Mouse (Mus musculus) forebrain, embryonic 11.5 days (tissue): ENCODE data around the gene Atg4b. TPM values are rescaled to one million over a fixed set of nuclear protein-coding genes. Genes with fewer than 3 reads are reported as not detected.

ENCODE experiments used
- ATAC-seq: fragments of 200-750 bp; cut with Nextera tagmentation; replicated peaks from 2 replicates; pipeline ENCODE4 v1.8.0; 2017; ENCODE audit warnings: moderate TSS enrichment; ENCODE audit not compliant: low FRiP score
- DNase-seq: peaks from one replicate; pipeline ENCODE4 v3.0.0-alpha.2; 2017; ENCODE audit warnings: low spot score
- H3K27ac ChIP-seq: fragments of 300-500 bp; sonication (generic); 2 replicates; pipeline ENCODE4 v1.5.1; 2014; ENCODE audit warnings: low read depth, low read length
- H3K27me3 ChIP-seq: fragments of 300-500 bp; sonication (generic); 2 replicates; pipeline ENCODE4 v1.6.1; 2014; ENCODE audit warnings: mild to moderate bottlenecking, low read length, mixed read lengths; ENCODE audit not compliant: control insufficient read depth, insufficient read depth
- H3K36me3 ChIP-seq: fragments of 300-500 bp; sonication (generic); 2 replicates; pipeline ENCODE4 v1.6.1; 2014; ENCODE audit warnings: mild to moderate bottlenecking, low read length, moderate library complexity, mixed read lengths; ENCODE audit not compliant: control insufficient read depth, insufficient read depth
- H3K4me1 ChIP-seq: fragments of 300-500 bp; sonication (generic); replicated peaks from 2 replicates; pipeline ENCODE4 v1.6.1; 2014; ENCODE audit warnings: low read length, mixed read lengths; ENCODE audit not compliant: control insufficient read depth, insufficient read depth
- H3K4me2 ChIP-seq: fragments of 300-500 bp; sonication (generic); 2 replicates; pipeline ENCODE4 v1.6.1; 2014; ENCODE audit warnings: low read depth, mild to moderate bottlenecking, low read length, moderate library complexity, mixed read lengths; ENCODE audit not compliant: severe bottlenecking
- H3K4me3 ChIP-seq: fragments of 300-500 bp; sonication (generic); 2 replicates; pipeline ENCODE4 v1.5.1; 2014; ENCODE audit warnings: low read depth, low read length
- H3K9ac ChIP-seq: fragments of 300-500 bp; sonication (generic); 2 replicates; pipeline ENCODE4 v1.6.1; 2014; ENCODE audit warnings: low read length
- H3K9me3 ChIP-seq: fragments of 300-500 bp; sonication (generic); 2 replicates; pipeline ENCODE4 v1.6.1; 2016; ENCODE audit warnings: low read length, mixed read lengths; ENCODE audit not compliant: control insufficient read depth
- WGBS: fragments of 180-500 bp; shearing (Covaris S2); extraction: QIAGEN DNeasy Blood & Tissue Kit; methylation state at CpG from one replicate; pipeline ENCODE4 v1.1.7; 2014; 5-methylcytosine and 5-hydroxymethylcytosine counted together
- polyA plus RNA-seq: library from polyadenylated mRNA; unstranded; fragments of >200 nt; fragmentation: Nextera tagmentation; extraction: Ambion mirVana; gene quantifications from 2 replicates; pipeline ENCODE4 v1.2.1, GENCODE M21; 2014

Atg4b gene
- polyA plus RNA-seq, 1 experiment from 2014 or later = 93.3 TPM

GRCm38 (mm10) chr1:93810011-93810410, 58.7 kb downstream of the Atg4b start:
- H3K27ac ChIP-seq = no peak overlapping the region
- WGBS = 98% methylated on average over 3 of the region's 3 CpGs
- H3K27me3 ChIP-seq = no peaks in the 10 kb centered on the region
- no peak overlapping the region for H3K4me3 ChIP-seq
- ATAC-seq (no peak), DNase-seq (no peak)
- H3K9me3 ChIP-seq = no peaks in the 10 kb centered on the region
- peaks cover 10% of the 10 kb centered on the region for H3K36me3 ChIP-seq
- no peak overlapping the region for H3K9ac ChIP-seq
- peaks cover 2% of the 10 kb centered on the region; the same call in 1 of the 2 replicates for H3K4me1 ChIP-seq
- H3K4me2 ChIP-seq = no peak overlapping the region

GRCm38 (mm10) chr1:93811495-93812039, 60.3 kb downstream of the Atg4b start:
- 92% methylated on average over 8 of the region's 8 CpGs for WGBS

GRCm38 (mm10) chr1:93817823-93818532, 66.7 kb downstream of the Atg4b start:
- no peak overlapping the region for H3K4me3 ChIP-seq
- no peaks in the 10 kb centered on the region for H3K27me3 ChIP-seq
- no peak overlapping the region for H3K4me2 ChIP-seq
- peaks cover 19% of the 10 kb centered on the region for H3K36me3 ChIP-seq
- no peak for ATAC-seq
- no peaks in the 10 kb centered on the region for H3K9me3 ChIP-seq
- H3K4me1 ChIP-seq = no peaks in the 10 kb centered on the region
- no peak for DNase-seq
- H3K27ac ChIP-seq = no peak overlapping the region
- H3K9ac ChIP-seq = no peak overlapping the region
- 96% methylated on average over 8 of the region's 8 CpGs for WGBS

More at GRCm38 (mm10) chr1:93811495-93812039, 60.3 kb downstream of the Atg4b start:
- Histone ChIP-seq H3K36me3 (peaks cover 13% of the 10 kb centered on the region), H3K9me3 (no peaks in the 10 kb centered on the region), H3K4me2 (no peak overlapping the region), H3K9ac (no peak overlapping the region), H3K4me3 (no peak overlapping the region), H3K27me3 (no peaks in the 10 kb centered on the region), H3K27ac (no peak overlapping the region), H3K4me1 (no peaks in the 10 kb centered on the region)
- DNase-seq = no peak
- ATAC-seq = no peak

DNA sequence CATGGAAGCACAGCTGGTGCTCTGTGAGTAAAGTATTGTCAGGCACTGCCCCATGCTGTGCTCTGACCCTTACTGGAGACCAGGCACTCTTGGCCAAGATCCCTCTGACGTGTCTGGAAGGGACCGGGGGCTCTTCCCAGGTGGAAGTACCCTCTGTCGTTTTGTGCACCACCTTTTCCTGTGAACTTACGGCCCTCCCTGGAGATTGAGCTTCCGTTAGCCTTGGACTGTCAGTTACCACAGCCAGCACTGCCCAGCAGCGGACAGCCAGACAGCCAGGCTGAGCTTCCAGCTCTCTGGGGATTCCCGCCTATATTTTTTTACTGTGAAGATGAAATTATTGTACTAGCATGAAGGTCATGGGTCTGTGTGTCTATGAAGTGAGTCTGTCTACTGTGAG, 67.4 kb downstream of the Atg4b start:
- WGBS = 86% methylated on average over 7 of the region's 7 CpGs
- Histone ChIP-seq H3K9me3 (no peaks in the 10 kb centered on the region), H3K36me3 (peaks cover 19% of the 10 kb centered on the region), H3K4me2 (no peak overlapping the region), H3K4me3 (no peak overlapping the region), H3K9ac (no peak overlapping the region), H3K27me3 (no peaks in the 10 kb centered on the region), H3K4me1 (no peaks in the 10 kb centered on the region), H3K27ac (no peak overlapping the region)
- ATAC-seq (no peak), DNase-seq (no peak)

GRCm38 (mm10) chr1:93823796-93824495, 72.6 kb downstream of the Atg4b start:
- Histone ChIP-seq H3K9ac (no peak overlapping the region; the same call in 1 of the 2 replicates), H3K27me3 (no peaks in the 10 kb centered on the region), H3K27ac (peak overlapping the region; percentile 72; the same call in 1 of the 2 replicates), H3K4me2 (no peak overlapping the region; the same call in 1 of the 2 replicates), H3K4me3 (no peak overlapping the region), H3K4me1 (no peaks in the 10 kb centered on the region; the same call in 1 of the 2 replicates), H3K9me3 (no peaks in the 10 kb centered on the region), H3K36me3 (peaks cover 3% of the 10 kb centered on the region)
- DNase-seq = no peak
- no peak for ATAC-seq
- 82% methylated on average over 3 of the region's 3 CpGs for WGBS

- Histone ChIP-seq H3K9ac (peak within 1 kb of the TSS; percentile 66), H3K27me3 (no peaks in the 10 kb centered on the region), H3K9me3 (no peaks in the 10 kb centered on the region), H3K4me1 (no peaks in the 10 kb centered on the region; the same call in 1 of the 2 replicates), H3K36me3 (no peaks in the 10 kb centered on the region; the same call in none of the 2 replicates), H3K27ac (peak within 1 kb of the TSS; percentile 72), H3K4me3 (peak within 1 kb of the TSS; percentile 47), H3K4me2 (peak within 1 kb of the TSS; percentile 78)
- WGBS = 4% methylated on average over 10 of the region's 10 CpGs
- ATAC-seq (peak; percentile 6), DNase-seq (no peak)
Measured at GRCm38 (mm10) chr1:93824609-93825008, 73.3 kb downstream of the Atg4b start, which contains the start of gene D2hgdh. D2hgdh (plus strand) TSS chr1:93824909.

DNA sequence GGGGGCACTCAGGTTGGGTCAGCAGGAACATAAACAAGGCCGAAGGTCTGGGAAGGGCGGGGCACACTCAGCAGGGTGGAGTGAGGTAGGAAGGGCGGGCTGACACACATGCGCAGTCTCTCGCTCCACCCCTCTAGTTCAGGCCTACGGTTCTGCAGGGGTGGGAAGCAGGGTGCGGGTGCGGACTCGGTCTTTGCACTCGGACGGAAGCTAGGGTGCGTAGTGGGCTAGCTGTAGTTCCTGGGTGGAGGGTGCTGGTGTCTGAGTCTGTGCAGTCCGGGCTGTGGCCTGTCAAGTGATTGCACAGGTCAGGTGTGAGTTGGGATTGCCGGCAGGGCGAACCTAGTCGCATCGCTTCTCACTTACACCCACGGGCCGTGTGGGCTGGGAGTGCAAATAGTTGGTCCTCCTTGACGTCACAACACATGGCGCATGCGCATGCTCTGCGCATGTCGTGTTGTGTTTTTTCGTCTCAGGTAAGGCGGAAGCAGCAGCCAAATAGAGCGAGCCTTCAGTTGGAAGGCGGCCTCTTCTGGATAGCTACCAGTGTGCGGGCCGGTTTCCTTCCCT, 73.9 kb downstream of the Atg4b start:
- Histone ChIP-seq H3K36me3 (no peaks in the 10 kb centered on the region), H3K27me3 (no peaks in the 10 kb centered on the region), H3K9me3 (no peaks in the 10 kb centered on the region), H3K9ac (peak overlapping the region; percentile 66), H3K4me2 (peak overlapping the region; percentile 78), H3K4me1 (no peaks in the 10 kb centered on the region; the same call in 1 of the 2 replicates), H3K4me3 (peak overlapping the region; percentile 47), H3K27ac (peak overlapping the region; percentile 72)
- ATAC-seq (peak; percentile 95), DNase-seq (peak; percentile 93)
- WGBS = 0% methylated on average over 30 of the region's 30 CpGs

GRCm38 (mm10) chr1:93825771-93826539, 74.7 kb downstream of the Atg4b start:
- peak overlapping the region; percentile 72; the same call in 1 of the 2 replicates for H3K27ac ChIP-seq
- DNase-seq (no peak), ATAC-seq (peak; percentile 45; the same call in 1 of the 2 replicates)
- H3K36me3 ChIP-seq = no peaks in the 10 kb centered on the region
- H3K4me1 ChIP-seq = no peaks in the 10 kb centered on the region; the same call in 1 of the 2 replicates
- H3K27me3 ChIP-seq = no peaks in the 10 kb centered on the region
- H3K4me2 ChIP-seq = peak overlapping the region; percentile 78
- WGBS = 47% methylated on average over 27 of the region's 27 CpGs
- H3K9me3 ChIP-seq = no peaks in the 10 kb centered on the region
- H3K4me3 ChIP-seq = peak overlapping the region; percentile 47
- peak overlapping the region; percentile 66 for H3K9ac ChIP-seq
